Comparison of ENCODE assay signal across 8 mouse cellular contexts in the genomic region with DNA sequence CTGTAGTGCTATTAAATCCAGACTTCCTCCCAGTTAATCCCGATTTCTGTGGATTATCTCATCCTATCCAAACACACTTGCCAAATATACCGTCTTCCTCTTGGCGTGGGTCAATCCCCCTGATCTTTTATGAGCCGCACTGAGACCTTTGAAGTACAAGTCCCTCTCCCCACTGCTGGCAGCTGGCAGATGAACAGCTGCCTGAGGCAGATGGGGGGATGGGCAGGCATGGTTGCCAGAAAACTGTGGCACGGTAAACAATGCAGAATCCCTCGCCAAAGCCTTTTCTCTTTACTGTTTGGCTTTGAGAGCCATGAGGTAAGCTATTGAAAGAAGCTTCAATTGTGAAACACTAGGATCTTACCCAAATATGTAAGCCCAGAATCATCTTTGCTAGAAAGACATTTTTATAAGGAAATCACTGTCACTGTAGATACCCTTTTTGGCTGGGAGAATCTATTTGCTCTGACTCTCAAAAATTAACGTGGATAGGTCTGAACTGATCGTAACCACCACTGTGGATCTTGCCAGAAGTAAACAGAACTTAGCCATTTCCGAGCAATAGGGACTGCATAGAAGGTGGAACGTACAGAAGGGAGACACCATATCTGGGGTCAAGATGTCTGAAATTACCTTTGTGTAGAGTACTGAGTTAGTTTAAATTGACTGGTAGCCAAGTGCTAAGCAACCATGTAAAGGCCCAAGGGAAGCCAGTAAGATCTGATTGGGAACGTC.
DNase-seq lines count a peak whose midpoint lies in the region; ATAC-seq lines count a peak whose summit lies in the region.

No protein-coding gene starts in this region.

- peak; percentile 30 for DNase-seq in adrenal gland, postnatal 25 days
- no peak for DNase-seq in adrenal gland, postnatal 4 days (ENCODE audit: low spot score in 2 of 2)
- DNase-seq in right cerebral cortex, adult 18-20 months: peak; percentile 5
- DNase-seq in right cerebral cortex, postnatal 36 days (ENCODE audit: low spot score in 2 of 2): no peak
- peak; percentile 27 for DNase-seq in heart, adult 8-10 months (ENCODE audit: low spot score)
- DNase-seq in mesoderm, embryonic 11.5 days (ENCODE audit: low read depth, low spot score): peak; percentile 39
- DNase-seq in kidney, adult 8-10 months: no peak

- ATAC-seq in erythroblast, adult 5-6 weeks (replicated peaks; ENCODE audit: low FRiP score, poor library complexity, severe bottlenecking): no peak

Comparison
In these comparisons a context has a peak if more than half of its experiments do, and no peak if none do; other contexts are left out.
1. DNase-seq: peak in adrenal gland, postnatal 25 days (single experiment), right cerebral cortex, adult 18-20 months (single experiment), heart, adult 8-10 months (single experiment) and mesoderm, embryonic 11.5 days (single experiment); none in adrenal gland, postnatal 4 days (0 of 2), right cerebral cortex, postnatal 36 days (0 of 2) and kidney, adult 8-10 months (0 of 2).